Mouse (Mus musculus) layer of hippocampus, postnatal 10 days (tissue): ENCODE results near the gene Prrxl1. TPM values are rescaled to one million over a fixed set of nuclear protein-coding genes. Genes with fewer than 3 reads are reported as not detected.

Experiments used
- DNase-seq, 2 experiments: peaks; one replicate each; pipeline ENCODE4 v3.0.0; 2021; ENCODE audit warnings: low spot score in 2 of 2
- total RNA-seq, 2 experiments: library from RNA; stranded (reverse); gene quantifications; 2 replicates each; pipeline ENCODE4 v1.2.3; 2021

Gene Prrxl1
- total RNA-seq, 2 experiments from 2014 or later, result not detected

GRCm38 (mm10) chr14:32624811-32625210 is 25.6 kb downstream of the Prrxl1 start:
- DNase-seq, result no peak

GRCm38 (mm10) chr14:32627271-32627670 is 28.1 kb downstream of the Prrxl1 start:
- DNase-seq, result peak in 1 of 2 experiments; percentile 39

- DNase-seq, result peak in 1 of 2 experiments; percentile 33
Measured at GRCm38 (mm10) chr14:32628584-32628983, 29.4 kb downstream of the Prrxl1 start.

GRCm38 (mm10) chr14:32632908-32633600 is 33.8 kb downstream of the Prrxl1 start:
- no peak for DNase-seq

- DNase-seq, result no peak
Measured at GRCm38 (mm10) chr14:32634015-32634682, 34.9 kb downstream of the Prrxl1 start.

GRCm38 (mm10) chr14:32638485-32638884 is 39.3 kb downstream of the Prrxl1 start:
- DNase-seq, result no peak

GRCm38 (mm10) chr14:32659781-32660180 is 60.6 kb downstream of the Prrxl1 start:
- DNase-seq, result no peak

- DNase-seq, result no peak
Measured at GRCm38 (mm10) chr14:32663099-32663498, 63.9 kb downstream of the Prrxl1 start.

- no peak for DNase-seq
Measured at GRCm38 (mm10) chr14:32673178-32673577, 74.0 kb downstream of the Prrxl1 start.

GRCm38 (mm10) chr14:32678565-32678964 is 79.4 kb downstream of the Prrxl1 start:
- DNase-seq, result no peak

- DNase-seq, result no peak
Measured at GRCm38 (mm10) chr14:32681603-32682002, 82.4 kb downstream of the Prrxl1 start.

GRCm38 (mm10) chr14:32682536-32682935 is 83.3 kb downstream of the Prrxl1 start:
- no peak for DNase-seq

GRCm38 (mm10) chr14:32683251-32683838 is 84.1 kb downstream of the Prrxl1 start:
- peak in 1 of 2 experiments; percentile 36 for DNase-seq

GRCm38 (mm10) chr14:32683982-32684734 is 85.0 kb downstream of the Prrxl1 start:
- DNase-seq, result peak; percentile 22 to 28

- DNase-seq, result no peak
Measured at GRCm38 (mm10) chr14:32684735-32685105, 85.5 kb downstream of the Prrxl1 start.

GRCm38 (mm10) chr14:32685124-32685826 is 86.1 kb downstream of the Prrxl1 start, which contains the start of gene 3425401B19Rik:
TSS of gene 3425401B19Rik (minus strand) at chr14:32685293.
- DNase-seq, result no peak

GRCm38 (mm10) chr14:32695906-32696305 is 96.7 kb downstream of the Prrxl1 start:
- no peak for DNase-seq

GRCm38 (mm10) chr14:32696344-32696743 is 97.1 kb downstream of the Prrxl1 start:
- DNase-seq, result no peak

- no peak for DNase-seq
Measured at GRCm38 (mm10) chr14:32697774-32698173, 98.6 kb downstream of the Prrxl1 start.

GRCm38 (mm10) chr14:32698556-32698955 is 99.3 kb downstream of the Prrxl1 start:
- DNase-seq, result no peak
